Mouse (Mus musculus) embryonic facial prominence, embryonic 11.5 days (tissue): Measurements from ENCODE around the gene Fcgr2b. TPM values are rescaled to one million over a fixed set of nuclear protein-coding genes. Genes with fewer than 3 reads are reported as not detected.

Source experiments
- ATAC-seq: fragments of 200-750 bp; cut with Nextera tagmentation; replicated peaks from 2 replicates; pipeline ENCODE4 v1.8.0; 2017; ENCODE audit warnings: low read depth; ENCODE audit not compliant: insufficient number of reproducible peaks, low FRiP score, low TSS enrichment
- DNase-seq: peaks from one replicate; pipeline ENCODE4 v3.0.0-alpha.2; 2015; ENCODE audit warnings: low spot score
- H3K27ac ChIP-seq: fragments of 300-500 bp; sonication (generic); replicated peaks from 2 replicates; pipeline ENCODE4 v1.5.1; 2014; ENCODE audit warnings: mild to moderate bottlenecking, low read depth, low read length, control low read depth
- H3K27me3 ChIP-seq: fragments of 300-500 bp; sonication (generic); 2 replicates; pipeline ENCODE4 v1.6.1; 2014; ENCODE audit warnings: mild to moderate bottlenecking, low read length, moderate library complexity, mixed read lengths; ENCODE audit not compliant: control insufficient read depth, insufficient read depth
- H3K36me3 ChIP-seq: fragments of 300-500 bp; sonication (generic); replicated peaks from 2 replicates; pipeline ENCODE4 v1.6.1; 2014; ENCODE audit warnings: low read depth, mild to moderate bottlenecking, low read length, moderate library complexity, mixed read lengths; ENCODE audit not compliant: control insufficient read depth, insufficient read depth
- H3K4me1 ChIP-seq: fragments of 300-500 bp; sonication (generic); 2 replicates; pipeline ENCODE4 v1.6.1; 2014; ENCODE audit warnings: low read length, mixed read lengths; ENCODE audit not compliant: control insufficient read depth, insufficient read depth
- H3K4me2 ChIP-seq: fragments of 300-500 bp; sonication (generic); 2 replicates; pipeline ENCODE4 v1.6.1; 2014; ENCODE audit warnings: low read depth, mild to moderate bottlenecking, control low read depth, low read length, moderate library complexity
- H3K4me3 ChIP-seq: fragments of 300-500 bp; sonication (generic); 2 replicates; pipeline ENCODE4 v1.5.1; 2014; ENCODE audit warnings: low read depth, low read length, control low read depth
- H3K9ac ChIP-seq: fragments of 300-500 bp; sonication (generic); replicated peaks from 2 replicates; pipeline ENCODE4 v1.6.1; 2014; ENCODE audit warnings: mild to moderate bottlenecking, control low read depth, low read length
- H3K9me3 ChIP-seq: fragments of 300-500 bp; sonication (generic); replicated peaks from 2 replicates; pipeline ENCODE4 v1.6.1; 2016; ENCODE audit warnings: mild to moderate bottlenecking, low read length, inconsistent platforms, mixed read lengths; ENCODE audit not compliant: control insufficient read depth
- WGBS: fragments of 180-500 bp; shearing (Covaris S2); extraction: QIAGEN DNeasy Blood & Tissue Kit; methylation state at CpG from one replicate; pipeline ENCODE4 v1.1.7; 2014; 5-methylcytosine and 5-hydroxymethylcytosine counted together
- polyA plus RNA-seq: library from polyadenylated mRNA; unstranded; fragments of >200 nt; fragmentation: Nextera tagmentation; extraction: Ambion mirVana; gene quantifications from 2 replicates; pipeline ENCODE4 v1.2.1, GENCODE M21; 2014

Fcgr2b gene
- polyA plus RNA-seq, 1 experiment from 2014 or later: 0.52 TPM

GRCm38 (mm10) chr1:171005586-171005985 lies 29.2 kb upstream of the Fcgr2b start:
- H3K9ac ChIP-seq: no peak overlapping the region
- no peaks in the 10 kb centered on the region for H3K9me3 ChIP-seq
- no peak for ATAC-seq
- DNase-seq: no peak
- H3K36me3 ChIP-seq: no peaks in the 10 kb centered on the region
- no peaks in the 10 kb centered on the region for H3K4me1 ChIP-seq
- H3K4me2 ChIP-seq: no peak overlapping the region
- no peak overlapping the region for H3K27ac ChIP-seq
- no peaks in the 10 kb centered on the region for H3K27me3 ChIP-seq
- no peak overlapping the region for H3K4me3 ChIP-seq

GRCm38 (mm10) chr1:171005081-171005480 lies 28.7 kb upstream of the Fcgr2b start:
- ATAC-seq (no peak), DNase-seq (no peak)
- H3K4me2 ChIP-seq: no peak overlapping the region
- no peak overlapping the region for H3K9ac ChIP-seq
- H3K27me3 ChIP-seq: no peaks in the 10 kb centered on the region
- H3K4me1 ChIP-seq: no peaks in the 10 kb centered on the region
- H3K27ac ChIP-seq: no peak overlapping the region
- H3K36me3 ChIP-seq: no peaks in the 10 kb centered on the region
- WGBS: 69% methylated on average over 6 of the region's 6 CpGs
- H3K4me3 ChIP-seq: no peak overlapping the region
- no peaks in the 10 kb centered on the region for H3K9me3 ChIP-seq

- ATAC-seq (no peak), DNase-seq (no peak)
- Histone ChIP-seq H3K4me2 (no peak overlapping the region), H3K27me3 (no peaks in the 10 kb centered on the region), H3K4me3 (no peak overlapping the region), H3K4me1 (no peaks in the 10 kb centered on the region), H3K36me3 (no peaks in the 10 kb centered on the region), H3K9ac (no peak overlapping the region), H3K27ac (no peak overlapping the region), H3K9me3 (no peaks in the 10 kb centered on the region)
Measured at GRCm38 (mm10) chr1:170999811-171000210, 23.5 kb upstream of the Fcgr2b start.

- no peak for ATAC-seq
- Histone ChIP-seq H3K4me3 (no peak overlapping the region), H3K9me3 (no peaks in the 10 kb centered on the region), H3K4me2 (no peak overlapping the region; the same call in 1 of the 2 replicates), H3K36me3 (no peaks in the 10 kb centered on the region), H3K9ac (no peak overlapping the region; the same call in 1 of the 2 replicates), H3K27ac (no peak overlapping the region), H3K27me3 (no peaks in the 10 kb centered on the region), H3K4me1 (no peaks in the 10 kb centered on the region)
- no peak for DNase-seq
- 57% methylated on average over 21 of the region's 21 CpGs for WGBS
Measured at GRCm38 (mm10) chr1:170997756-170998655, 21.7 kb upstream of the Fcgr2b start.

GRCm38 (mm10) chr1:170996753-170997152 lies 20.4 kb upstream of the Fcgr2b start:
- no peak overlapping the region for H3K4me3 ChIP-seq
- H3K4me2 ChIP-seq: no peak overlapping the region
- no peaks in the 10 kb centered on the region for H3K4me1 ChIP-seq
- WGBS: 57% methylated on average over 3 of the region's 3 CpGs
- no peak overlapping the region for H3K9ac ChIP-seq
- no peaks in the 10 kb centered on the region for H3K27me3 ChIP-seq
- H3K27ac ChIP-seq: no peak overlapping the region
- DNase-seq (peak; percentile 76), ATAC-seq (0 out of 2 replicates have a peak, but pooled peaks have one; percentile 44)
- no peaks in the 10 kb centered on the region for H3K9me3 ChIP-seq
- no peaks in the 10 kb centered on the region for H3K36me3 ChIP-seq

- Histone ChIP-seq H3K27ac (no peak overlapping the region), H3K9me3 (no peaks in the 10 kb centered on the region), H3K4me1 (no peaks in the 10 kb centered on the region), H3K4me3 (no peak overlapping the region), H3K27me3 (no peaks in the 10 kb centered on the region), H3K9ac (no peak overlapping the region), H3K36me3 (no peaks in the 10 kb centered on the region), H3K4me2 (no peak overlapping the region)
- DNase-seq (no peak), ATAC-seq (no peak)
- 83% methylated on average over 3 of the region's 3 CpGs for WGBS
Measured at GRCm38 (mm10) chr1:170996034-170996433, 19.7 kb upstream of the Fcgr2b start.

- DNase-seq (peak; percentile 38), ATAC-seq (no peak)
- Histone ChIP-seq H3K9ac (no peak overlapping the region), H3K4me1 (no peaks in the 10 kb centered on the region), H3K9me3 (no peaks in the 10 kb centered on the region), H3K36me3 (no peaks in the 10 kb centered on the region), H3K4me3 (no peak overlapping the region), H3K4me2 (no peak overlapping the region), H3K27ac (no peak overlapping the region), H3K27me3 (no peaks in the 10 kb centered on the region)
- WGBS: 70% methylated on average over 5 of the region's 5 CpGs
Measured at GRCm38 (mm10) chr1:170992550-170992949, 16.2 kb upstream of the Fcgr2b start.

GRCm38 (mm10) chr1:170989656-170990055 lies 13.3 kb upstream of the Fcgr2b start:
- WGBS: 79% methylated on average over 9 of the region's 9 CpGs
- ATAC-seq: no peak
- H3K27me3 ChIP-seq: no peaks in the 10 kb centered on the region

More at GRCm38 (mm10) chr1:170989656-170990055, 13.3 kb upstream of the Fcgr2b start:
- Histone ChIP-seq H3K9ac (no peak overlapping the region), H3K4me2 (no peak overlapping the region), H3K4me3 (no peak overlapping the region), H3K9me3 (no peaks in the 10 kb centered on the region), H3K27ac (no peak overlapping the region), H3K4me1 (no peaks in the 10 kb centered on the region), H3K36me3 (no peaks in the 10 kb centered on the region)
- DNase-seq: no peak
